Mouse (Mus musculus) embryonic facial prominence, embryonic 11.5 days (tissue): ENCODE data around the gene Rnf213. TPM values are rescaled to one million over a fixed set of nuclear protein-coding genes. Genes with fewer than 3 reads are reported as not detected.

Experiments
- microRNA counts: library from miRNA; unstranded; fragments of <30 nt; microRNA quantifications from one replicate; lab custom pipeline; 2016
- microRNA-seq: library from miRNA; unstranded; fragments of <30 nt; microRNA quantifications from one replicate; pipeline ENCODE4, GENCODE M21; 2016; ENCODE audit warnings: borderline number of aligned reads
- polyA plus RNA-seq: library from polyadenylated mRNA; unstranded; fragments of >200 nt; fragmentation: Nextera tagmentation; extraction: Ambion mirVana; gene quantifications from 2 replicates; pipeline ENCODE4 v1.2.1, GENCODE M21; 2014

The Rnf213 gene
- polyA plus RNA-seq, 1 experiment from 2014 or later, result 1.8 TPM

MicroRNA genes within 50 kb of the gene (microRNA counts, 519-probe panel; counts per million panel counts)
- not detected for microRNA mmu-miR-1932 (lab: Ali Mortazavi, UCI)

Small RNA genes lying within 50 kb of the gene (microRNA-seq; reads per million reads assigned to microRNA genes)
- not detected for gene Mir1932

Other genes with a start within 250 kb of the Rnf213 start
- gene Tbc1d16, start 164.6 kb upstream of the Rnf213 start, polyA plus RNA-seq, result 9.5 and 11.9 TPM in 2 replicates
- 12.1 and 13.4 TPM in 2 replicates for gene Ccdc40, start 164.5 kb upstream of the Rnf213 start, polyA plus RNA-seq
- 15.7 and 19.0 TPM in 2 replicates for gene Gaa, start 125.2 kb upstream of the Rnf213 start, polyA plus RNA-seq
- 392 and 414 TPM in 2 replicates for gene Eif4a3, start 93.0 kb upstream of the Rnf213 start, polyA plus RNA-seq
- 0.06 and 0.08 TPM in 2 replicates for gene Card14, start 85.3 kb upstream of the Rnf213 start, polyA plus RNA-seq
- gene Sgsh, start 37.6 kb upstream of the Rnf213 start, polyA plus RNA-seq, result 4.5 and 6.2 TPM in 2 replicates
- gene Slc26a11, start 37.5 kb upstream of the Rnf213 start, polyA plus RNA-seq, result 5.5 and 7.1 TPM in 2 replicates
- 12.4 and 12.7 TPM in 2 replicates for gene Endov, start 98.2 kb downstream of the Rnf213 start, polyA plus RNA-seq
- gene Nptx1, start 154.7 kb downstream of the Rnf213 start, polyA plus RNA-seq, result 1.8 and 2.2 TPM in 2 replicates
- 10.1 and 10.4 TPM in 2 replicates for gene Rptor, start 209.8 kb downstream of the Rnf213 start, polyA plus RNA-seq